Mouse (Mus musculus): ENCODE data around the gene Apeh. TPM values are rescaled to one million over a fixed set of nuclear protein-coding genes. Genes with fewer than 3 reads are reported as not detected.

Apeh gene
- 118 TPM for polyA plus RNA-seq (2017; shearing (Covaris generic))

DNA sequence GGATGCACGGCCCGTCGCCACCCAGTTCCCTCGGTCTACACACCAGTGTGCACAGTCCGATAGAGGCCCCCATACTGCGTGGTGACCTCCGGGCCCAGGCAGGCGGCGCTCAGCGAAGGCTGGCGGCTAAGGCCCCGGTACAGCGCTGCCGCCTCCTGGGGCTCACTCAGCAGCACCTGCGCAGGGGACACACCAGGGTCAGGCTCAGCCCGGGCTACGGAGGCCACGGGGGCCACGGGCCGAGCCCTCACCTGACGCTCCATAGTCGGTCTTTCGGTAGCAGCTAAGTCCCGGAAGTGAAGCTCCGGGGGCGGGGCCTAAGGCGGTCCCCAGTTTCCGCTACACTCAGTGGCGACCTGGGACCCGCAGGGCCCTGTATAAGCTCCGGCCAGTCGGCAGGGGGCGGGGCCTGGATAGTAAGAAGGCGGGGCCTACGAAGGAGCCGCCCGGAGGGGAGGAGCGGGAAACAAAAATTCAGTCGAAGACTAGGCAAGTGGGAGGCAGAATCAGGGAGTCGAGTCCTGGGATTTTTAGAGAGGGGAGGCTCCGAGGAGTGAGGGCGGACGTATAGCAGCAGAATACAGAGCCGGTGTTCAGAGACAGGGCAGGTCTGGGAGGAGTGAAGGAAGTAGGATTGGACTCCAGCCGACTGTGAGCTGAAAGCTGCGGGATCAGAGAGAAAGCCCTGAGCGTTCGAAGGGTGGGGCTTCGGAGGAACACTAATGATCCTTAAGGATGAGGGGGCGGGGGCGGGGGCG is at the start of gene Apeh:
Apeh (minus strand) TSS at position 423 of the 758 bp plus-strand sequence.

DNA sequence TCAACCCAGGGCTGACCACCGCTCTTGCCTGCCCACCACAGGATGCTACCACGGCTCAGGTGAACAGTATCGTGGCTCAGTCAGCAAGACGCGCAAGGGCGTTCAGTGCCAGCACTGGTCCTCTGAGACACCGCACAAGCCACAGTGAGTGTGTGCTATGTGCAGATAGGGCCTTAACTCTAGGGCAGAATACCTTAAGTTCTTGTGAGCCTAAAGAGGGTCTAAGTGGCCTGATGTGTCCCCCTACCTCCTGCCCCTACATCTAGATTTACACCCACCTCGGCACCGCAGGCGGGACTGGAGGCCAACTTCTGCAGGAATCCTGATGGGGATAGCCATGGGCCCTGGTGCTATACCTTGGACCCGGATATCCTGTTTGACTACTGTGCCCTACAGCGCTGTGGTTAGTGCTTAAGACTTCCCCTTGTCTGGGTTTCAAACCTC is 11.4 kb downstream of the Apeh start, which contains the start of gene Rnf123:
Rnf123 (minus strand) TSS at position 359 of the 444 bp plus-strand sequence.

DNA sequence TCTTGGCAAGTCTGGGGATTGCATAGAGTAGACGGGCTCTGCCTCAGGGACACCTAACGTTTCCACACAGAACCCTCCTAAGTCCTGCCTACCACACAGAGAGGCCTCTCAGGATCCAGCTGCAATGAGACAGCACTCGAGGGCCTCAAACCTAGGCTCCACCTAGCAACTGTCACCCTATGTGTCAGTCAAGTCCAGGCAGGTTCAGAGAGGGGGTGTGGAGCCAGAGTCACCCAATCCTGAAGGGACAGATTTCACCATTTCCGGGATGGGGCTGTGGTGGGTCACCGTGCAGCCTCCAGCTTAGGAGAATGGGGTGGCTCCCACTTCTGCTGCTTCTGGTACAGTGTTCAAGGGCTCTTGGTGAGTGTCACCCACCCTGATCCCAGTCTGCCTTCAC is 14.2 kb downstream of the Apeh start, which contains the start of gene Mst1:
Mst1 (plus strand) TSS at position 269 of the 400 bp plus-strand sequence.

DNA sequence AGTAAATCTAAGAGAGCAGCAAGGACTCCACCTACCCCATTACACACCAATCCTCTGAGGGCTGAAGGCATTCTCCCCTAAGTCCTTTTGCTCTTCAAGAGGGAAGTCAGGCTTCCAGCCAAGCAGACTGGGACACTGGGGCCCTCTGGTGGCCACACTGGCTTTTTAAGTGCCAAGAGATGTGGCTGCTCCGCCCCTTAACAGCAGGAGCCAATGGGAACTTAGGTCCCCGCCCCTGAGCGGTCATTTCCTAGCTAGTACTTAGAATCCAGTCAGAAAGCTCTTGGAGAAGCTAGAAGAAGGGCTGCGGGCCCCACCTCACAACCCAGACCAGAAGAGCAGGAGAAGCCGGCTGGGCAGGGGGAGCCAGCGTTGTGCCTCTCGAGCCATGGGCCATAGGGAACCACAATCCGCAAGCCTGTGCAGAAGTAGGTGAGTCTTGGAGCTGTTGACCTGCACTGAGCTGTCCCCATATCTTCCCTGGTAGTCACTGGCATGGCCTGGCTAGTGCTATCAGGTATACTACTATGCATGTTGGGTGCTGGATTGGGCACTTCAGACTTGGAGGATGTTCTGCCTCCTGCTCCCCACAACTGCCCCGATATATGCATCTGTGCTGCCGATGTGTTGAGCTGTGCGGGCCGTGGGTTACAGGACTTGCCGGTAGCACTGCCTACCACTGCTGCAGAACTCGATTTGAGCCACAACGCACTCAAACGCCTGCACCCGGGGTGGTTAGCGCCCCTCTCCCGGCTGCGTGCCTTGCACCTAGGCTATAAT is 41.3 kb downstream of the Apeh start, which contains the start of gene Amigo3:
Amigo3 (plus strand) TSS at position 275 of the 780 bp plus-strand sequence.

DNA sequence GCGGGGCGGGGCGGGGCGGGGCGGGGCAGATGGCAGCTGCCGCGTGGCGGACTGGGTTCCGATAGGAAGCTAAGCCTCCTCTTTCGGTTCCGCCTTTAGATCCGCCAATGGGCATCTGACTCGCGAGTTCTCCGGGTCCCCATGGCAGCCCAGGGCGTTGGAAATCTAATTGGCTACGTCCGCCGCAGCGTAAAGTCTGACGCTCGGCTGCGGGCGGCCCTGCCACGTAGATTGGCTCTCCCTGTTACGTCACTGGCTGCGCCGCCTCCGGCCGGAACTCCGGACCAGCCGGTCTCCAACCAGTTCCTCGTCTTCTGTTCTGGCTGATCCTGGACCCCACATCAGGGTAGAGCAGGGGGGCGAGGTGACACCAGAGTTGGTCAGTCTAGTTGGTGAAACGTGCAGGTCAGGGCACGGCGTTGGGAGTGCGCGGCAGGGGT is 45.4 kb downstream of the Apeh start, which contains the start of gene Gmppb:
Gmppb (plus strand) TSS at position 227 of the 440 bp plus-strand sequence.

Other genes starting within 250 kb of the Apeh start
- gene Rbm6, start 221.4 kb downstream of the Apeh start, polyA plus RNA-seq (2017; shearing (Covaris generic)) = 106 TPM
- 24.3 TPM for gene Mon1a, start 206.5 kb downstream of the Apeh start, polyA plus RNA-seq (2017; shearing (Covaris generic))
- gene Mst1r, start 187.7 kb downstream of the Apeh start, polyA plus RNA-seq (2017; shearing (Covaris generic)) = not detected
- not detected for gene Actl11, start 166.1 kb downstream of the Apeh start, polyA plus RNA-seq (2017; shearing (Covaris generic))
- 0.13 TPM for gene Camkv, start 158.9 kb downstream of the Apeh start, polyA plus RNA-seq (2017; shearing (Covaris generic))
- gene Traip, start 144.5 kb downstream of the Apeh start, polyA plus RNA-seq (2017; shearing (Covaris generic)) = 4.1 TPM
- gene Uba7, start 119.1 kb downstream of the Apeh start, polyA plus RNA-seq (2017; shearing (Covaris generic)) = 260 TPM
- 0.25 TPM for gene Gm20661, start 111.5 kb downstream of the Apeh start, polyA plus RNA-seq (2017; shearing (Covaris generic))
- 1.9 TPM for gene Inka1, start 108.7 kb downstream of the Apeh start, polyA plus RNA-seq (2017; shearing (Covaris generic))
- 0.41 TPM for gene Cdhr4, start 102.1 kb downstream of the Apeh start, polyA plus RNA-seq (2017; shearing (Covaris generic))
- gene Gm20662, start 98.3 kb downstream of the Apeh start, polyA plus RNA-seq (2017; shearing (Covaris generic)) = not detected
- 143 TPM for gene Ip6k1, start 92.1 kb downstream of the Apeh start, polyA plus RNA-seq (2017; shearing (Covaris generic))
- gene Gmppb, start 45.4 kb downstream of the Apeh start, polyA plus RNA-seq (2017; shearing (Covaris generic)) = 35.5 TPM
- 4.6 TPM for gene Amigo3, start 41.4 kb downstream of the Apeh start, polyA plus RNA-seq (2017; shearing (Covaris generic))
- 1.5 TPM for gene Mst1, start 14.2 kb downstream of the Apeh start, polyA plus RNA-seq (2017; shearing (Covaris generic))
- 146 TPM for gene Rnf123, start 11.3 kb downstream of the Apeh start, polyA plus RNA-seq (2017; shearing (Covaris generic))
- 0.56 TPM for gene Bsn, start 95.8 kb upstream of the Apeh start, polyA plus RNA-seq (2017; shearing (Covaris generic))
- 21.4 TPM for gene Dag1, start 169.4 kb upstream of the Apeh start, polyA plus RNA-seq (2017; shearing (Covaris generic))
- 2.1 TPM for gene Nicn1, start 195.8 kb upstream of the Apeh start, polyA plus RNA-seq (2017; shearing (Covaris generic))
- 0.48 TPM for gene Amt, start 202.2 kb upstream of the Apeh start, polyA plus RNA-seq (2017; shearing (Covaris generic))
- gene Rhoa, start 211.5 kb upstream of the Apeh start, polyA plus RNA-seq (2017; shearing (Covaris generic)) = 433 TPM
- 24.7 TPM for gene Tcta, start 211.6 kb upstream of the Apeh start, polyA plus RNA-seq (2017; shearing (Covaris generic))
- 563 TPM for gene Gpx1, start 244.3 kb upstream of the Apeh start, polyA plus RNA-seq (2017; shearing (Covaris generic))